Mouse (Mus musculus): ENCODE results near the gene Kif1a.

The Kif1a gene

GRCm38 (mm10) chr1:93101571-93102061, at the start of gene Kif1a:
Gene Kif1a, minus strand, starts transcription at chr1:93101951.
- no peak for DNase-seq (ENCODE audit: low spot score)

- DNase-seq (ENCODE audit: low spot score): no peak
Observed at GRCm38 (mm10) chr1:93150907-93151661, 49.3 kb upstream of the Kif1a start.

- DNase-seq (ENCODE audit: low spot score): no peak
Observed at GRCm38 (mm10) chr1:93144176-93144575, 42.4 kb upstream of the Kif1a start.

- no peak for DNase-seq (ENCODE audit: low spot score)
Observed at GRCm38 (mm10) chr1:93142871-93143270, 41.1 kb upstream of the Kif1a start.

GRCm38 (mm10) chr1:93139713-93140112, 38.0 kb upstream of the Kif1a start:
- DNase-seq (ENCODE audit: low spot score): no peak

- DNase-seq (ENCODE audit: low spot score): no peak
Observed at GRCm38 (mm10) chr1:93138534-93138933, 36.8 kb upstream of the Kif1a start.

GRCm38 (mm10) chr1:93135036-93135526, 33.3 kb upstream of the Kif1a start, which contains the start of gene Agxt:
Gene Agxt, plus strand, starts transcription at chr1:93135240.
- DNase-seq (ENCODE audit: low spot score): no peak

GRCm38 (mm10) chr1:93132676-93133075, 30.9 kb upstream of the Kif1a start:
- no peak for DNase-seq (ENCODE audit: low spot score)

GRCm38 (mm10) chr1:93130242-93130983, 28.7 kb upstream of the Kif1a start:
- no peak for DNase-seq (ENCODE audit: low spot score)

GRCm38 (mm10) chr1:93128710-93129349, 27.1 kb upstream of the Kif1a start:
- no peak for DNase-seq (ENCODE audit: low spot score)

GRCm38 (mm10) chr1:93128209-93128608, 26.5 kb upstream of the Kif1a start:
- no peak for DNase-seq (ENCODE audit: low spot score)

- DNase-seq (ENCODE audit: low spot score): peak; percentile 33
Observed at GRCm38 (mm10) chr1:93125256-93125655, 23.5 kb upstream of the Kif1a start.

- DNase-seq (ENCODE audit: low spot score): peak; percentile 56
Observed at GRCm38 (mm10) chr1:93124066-93124465, 22.3 kb upstream of the Kif1a start.

- no peak for DNase-seq (ENCODE audit: low spot score)
Observed at GRCm38 (mm10) chr1:93123179-93123854, 21.6 kb upstream of the Kif1a start.

GRCm38 (mm10) chr1:93118816-93119215, 17.1 kb upstream of the Kif1a start:
- DNase-seq (ENCODE audit: low spot score): no peak

GRCm38 (mm10) chr1:93115471-93115870, 13.7 kb upstream of the Kif1a start:
- no peak for DNase-seq (ENCODE audit: low spot score)

- peak; percentile 80 for DNase-seq (ENCODE audit: low spot score)
Observed at GRCm38 (mm10) chr1:93114713-93115463, 13.1 kb upstream of the Kif1a start.

GRCm38 (mm10) chr1:93102700-93103099, 949 bp upstream of the Kif1a start:
- no peak for DNase-seq (ENCODE audit: low spot score)

GRCm38 (mm10) chr1:93100576-93101491, 917 bp downstream of the Kif1a start:
- no peak for DNase-seq (ENCODE audit: low spot score)

- no peak for DNase-seq (ENCODE audit: low spot score)
Observed at GRCm38 (mm10) chr1:93100243-93100575, 1.5 kb downstream of the Kif1a start.

Measured in ovary, adult 18-20 months (tissue).